Mouse (Mus musculus) kidney, adult 2 months (tissue): ENCODE measurements around the gene Nmur1.

Experiments used
- CTCF ChIP-seq: fragments of 200-500 bp; conservative IDR thresholded peaks from 2 replicates; pipeline ENCODE4 v1.5.1; 2011; ENCODE audit warnings: low read depth, mild to moderate bottlenecking, control low read depth, low read length, moderate library complexity, mixed read lengths; ENCODE audit not compliant: insufficient read depth, insufficient read length
- POLR2A ChIP-seq: fragments of 200-500 bp; IDR thresholded peaks from one replicate; pipeline ENCODE4 v1.6.1; 2011; ENCODE audit warnings: low read depth, low read length, control low read depth

GRCm38 (mm10) chr1:86448272-86448671, 22.2 kb upstream of the Nmur1 start:
- TF ChIP-seq CTCF (no peak), POLR2A (no peak)
